ENCODE assay signal across 8 mouse cellular contexts in the genomic region with DNA sequence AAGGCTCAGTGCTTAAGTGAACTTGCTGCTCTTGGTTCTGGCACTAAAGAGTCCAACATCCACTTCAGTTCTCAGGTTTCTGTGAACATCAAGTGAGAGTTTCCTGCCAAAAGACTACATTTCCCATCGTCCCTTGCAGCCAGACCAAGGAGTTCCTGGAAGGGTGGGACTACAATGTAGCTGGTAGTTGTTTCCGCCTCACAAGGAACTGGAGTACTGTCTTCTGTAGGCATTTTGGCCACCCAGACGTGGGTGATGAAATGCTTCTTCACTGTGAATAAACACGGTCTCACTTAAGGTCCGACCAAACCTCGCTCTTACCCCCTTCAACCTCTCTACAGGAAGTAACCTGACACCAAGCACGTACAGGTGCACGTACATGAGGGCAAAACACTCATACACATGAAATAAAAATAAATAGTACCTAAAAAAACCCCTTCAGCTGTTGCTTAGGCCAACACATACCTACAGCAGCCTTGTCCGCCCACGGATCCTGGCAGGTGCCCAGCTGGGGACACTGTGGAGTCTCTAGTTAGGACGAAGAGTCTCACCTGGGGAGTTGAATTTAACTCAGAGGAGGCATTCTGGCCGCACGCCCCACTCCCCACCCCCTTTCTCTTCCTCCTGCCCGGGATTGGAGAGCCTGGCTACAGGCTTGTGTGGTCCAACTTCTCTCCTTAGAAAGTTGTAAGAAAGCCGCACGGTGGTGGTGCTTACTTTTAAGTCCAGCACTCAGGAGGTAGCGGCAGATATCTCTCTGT. TPM values are rescaled to one million over a fixed set of nuclear protein-coding genes. Genes with fewer than 3 reads are reported as not detected.
DNase-seq lines count a peak whose midpoint lies in the region; ATAC-seq and TF ChIP-seq lines count a peak whose summit lies in the region.

No protein-coding gene starts in this region.

- H3K36me3 ChIP-seq in heart, embryonic 12.5 days: no peaks in the 10 kb centered on the region
- no peaks in the 10 kb centered on the region for H3K36me3 ChIP-seq in kidney, embryonic 16.5 days (ENCODE audit: insufficient read depth, low read length)
- no peaks in the 10 kb centered on the region for H3K36me3 ChIP-seq in liver, adult 2 months (ENCODE audit: control insufficient read depth, insufficient read depth, low read length)

- H3K27me3 ChIP-seq in heart, embryonic 12.5 days (replicated peaks): no peaks in the 10 kb centered on the region
- no peaks in the 10 kb centered on the region for H3K27me3 ChIP-seq in kidney, embryonic 16.5 days (ENCODE audit: insufficient read depth, low read length)
- H3K27me3 ChIP-seq in liver, adult 2 months (ENCODE audit: control insufficient read depth, insufficient read depth, low read length): no peaks in the 10 kb centered on the region

- no peaks in the 10 kb centered on the region for H3K9me3 ChIP-seq in heart, embryonic 12.5 days (replicated peaks)
- H3K9me3 ChIP-seq in kidney, embryonic 16.5 days (ENCODE audit: low read length): no peaks in the 10 kb centered on the region

- H3K27ac ChIP-seq in bone marrow macrophage, adult 2 months (ENCODE audit: insufficient read depth, low read depth, low read length): 0 out of 2 replicates have a peak overlapping the region, but pooled peaks have one; percentile 5
- H3K27ac ChIP-seq in embryonic fibroblast, embryonic 13.5 days (ENCODE audit: insufficient read depth, low read length): no peak overlapping the region
- no peak overlapping the region for H3K27ac ChIP-seq in heart, embryonic 12.5 days (ENCODE audit: poor library complexity, severe bottlenecking)
- H3K27ac ChIP-seq in kidney, embryonic 16.5 days (ENCODE audit: low read length): peak overlapping the region; percentile 82
- H3K27ac ChIP-seq in liver, adult 2 months (replicated peaks; ENCODE audit: insufficient read depth, low read depth, low read length): peak overlapping the region; percentile 75

- no peak for TF ChIP-seq POLR2A in bone marrow macrophage, adult 2 months (IDR thresholded peaks at IDR 0.05; ENCODE audit: borderline replicate concordance, low read depth, low read length)
- TF ChIP-seq POLR2A in embryonic fibroblast, embryonic 13.5 days (IDR thresholded peaks at IDR 0.05; ENCODE audit: low read depth, low read length): peak; percentile 86
- no peak for TF ChIP-seq POLR2A in liver, adult 2 months (IDR thresholded peaks at IDR 0.05; ENCODE audit: extremely low read depth, insufficient read depth, low read length)

- peaks cover 11% of the 10 kb centered on the region for H3K4me1 ChIP-seq in bone marrow macrophage, adult 2 months (ENCODE audit: control insufficient read depth, insufficient read depth, low read length)
- no peaks in the 10 kb centered on the region for H3K4me1 ChIP-seq in embryonic fibroblast, embryonic 13.5 days (ENCODE audit: control insufficient read depth, insufficient read depth, low read length)
- H3K4me1 ChIP-seq in heart, embryonic 12.5 days (replicated peaks): peaks cover 15% of the 10 kb centered on the region
- H3K4me1 ChIP-seq in kidney, embryonic 16.5 days (ENCODE audit: insufficient read depth, low read length): peaks cover 5% of the 10 kb centered on the region
- peaks cover 7% of the 10 kb centered on the region for H3K4me1 ChIP-seq in liver, adult 2 months (ENCODE audit: control insufficient read depth, insufficient read depth, low read length)

- H3K79me2 ChIP-seq in liver, adult 2 months (ENCODE audit: control insufficient read depth, insufficient read depth, low read length): no peaks in the 10 kb centered on the region

- no peak for TF ChIP-seq CTCF in bone marrow macrophage, adult 2 months (IDR thresholded peaks at IDR 0.05; ENCODE audit: low read depth, low read length)
- TF ChIP-seq CTCF in embryonic fibroblast, embryonic 13.5 days (IDR thresholded peaks at IDR 0.05; ENCODE audit: borderline replicate concordance, insufficient read depth, low read length): no peak
- TF ChIP-seq CTCF in liver, adult 2 months (IDR thresholded peaks at IDR 0.05; ENCODE audit: low read depth, low read length): no peak

- peak overlapping the region; percentile 32 for H3K4me3 ChIP-seq in bone marrow macrophage, adult 2 months (ENCODE audit: insufficient read depth, low read length)
- H3K4me3 ChIP-seq in embryonic fibroblast, embryonic 13.5 days (ENCODE audit: insufficient read depth, low read length): peak overlapping the region; percentile 34; the same call in 1 of the 2 replicates
- peak overlapping the region; percentile 61 for H3K4me3 ChIP-seq in heart, embryonic 12.5 days
- H3K4me3 ChIP-seq in kidney, embryonic 16.5 days (ENCODE audit: low read length): peak overlapping the region; percentile 60
- peak overlapping the region; percentile 60 for H3K4me3 ChIP-seq in liver, adult 2 months (ENCODE audit: insufficient read depth, low read depth, low read length)

- peak; percentile 50; the same call in 1 of the 2 replicates for ATAC-seq in heart, embryonic 12.5 days (ENCODE audit: insufficient number of reproducible peaks, low FRiP score)
- ATAC-seq in kidney, embryonic 16.5 days (ENCODE audit: low FRiP score, low TSS enrichment): peak; percentile 82

- peak overlapping the region; percentile 50 for H3K9ac ChIP-seq in heart, embryonic 12.5 days
- peak overlapping the region; percentile 71 for H3K9ac ChIP-seq in kidney, embryonic 16.5 days (replicated peaks; ENCODE audit: low read length)
- peak overlapping the region; percentile 79 for H3K9ac ChIP-seq in liver, adult 2 months (ENCODE audit: low read depth, low read length)

- WGBS in heart, embryonic 12.5 days: 14% methylated on average over 17 of the region's 17 CpGs
- 16% methylated on average over 17 of the region's 17 CpGs for WGBS in kidney, embryonic 16.5 days
- WGBS in liver, adult 2 months: 16% methylated on average over 17 of the region's 17 CpGs

- peak; percentile 81 to 87 for DNase-seq in B cell, adult 2 months
- DNase-seq in liver, adult 2 months (ENCODE audit: extremely low read depth, low read depth, low spot score): peak; percentile 85
- peak; percentile 59 to 65 for DNase-seq in monocyte, adult 2 months (ENCODE audit: low read depth in 1 of 2, low spot score in 2 of 2)
- peak; percentile 39 to 76 for DNase-seq in spleen, postnatal 10 days (ENCODE audit: low spot score in 2 of 2)

- peak overlapping the region; percentile 78 for H3K4me2 ChIP-seq in heart, embryonic 12.5 days
- peak overlapping the region; percentile 84 for H3K4me2 ChIP-seq in kidney, embryonic 16.5 days (replicated peaks; ENCODE audit: low read depth, low read length)

RNA-seq across cellular contexts. Expression of gene Sar1b, which starts 41.9 kb away (rescaled TPM):
- 51.9 and 52.7 TPM in 2 replicates for polyA plus RNA-seq in bone marrow macrophage, adult 2 months (2012; ENCODE audit: insufficient read depth, insufficient read length, missing spikeins)
- polyA plus RNA-seq in embryonic fibroblast, embryonic 13.5 days (2011; ENCODE audit: insufficient read length, low read depth, missing spikeins): 68.5 and 73.9 TPM in 2 replicates
- polyA plus RNA-seq in heart, embryonic 12.5 days (2016; fragmentation: Nextera tagmentation; extraction: Ambion mirVana): 123 and 127 TPM in 2 replicates
- polyA plus RNA-seq in kidney, embryonic 16.5 days (2015; fragmentation: Nextera tagmentation; extraction: Ambion mirVana): 109 and 113 TPM in 2 replicates
- total RNA-seq in liver, adult 2 months (2014; rRNA removed): 257 and 370 TPM in 2 replicates
- polyA plus RNA-seq in liver, adult 2 months (2012; rRNA removed): 61.0 and 75.6 TPM in 2 replicates

RNA-seq across cellular contexts. Expression of gene Sec24a, which starts 42.0 kb away (rescaled TPM):
- polyA plus RNA-seq in bone marrow macrophage, adult 2 months (2012; ENCODE audit: insufficient read depth, insufficient read length, missing spikeins): 12.0 and 12.6 TPM in 2 replicates
- 42.0 and 46.5 TPM in 2 replicates for polyA plus RNA-seq in embryonic fibroblast, embryonic 13.5 days (2011; ENCODE audit: insufficient read length, low read depth, missing spikeins)
- 14.6 and 15.2 TPM in 2 replicates for polyA plus RNA-seq in heart, embryonic 12.5 days (2016; fragmentation: Nextera tagmentation; extraction: Ambion mirVana)
- 11.7 and 15.7 TPM in 2 replicates for polyA plus RNA-seq in kidney, embryonic 16.5 days (2015; fragmentation: Nextera tagmentation; extraction: Ambion mirVana)
- total RNA-seq in liver, adult 2 months (2014; rRNA removed): 45.1 and 51.1 TPM in 2 replicates
- polyA plus RNA-seq in liver, adult 2 months (2012; rRNA removed): 30.6 and 35.3 TPM in 2 replicates

RNA-seq across cellular contexts. Expression of gene Jade2, which starts 52.1 kb away (rescaled TPM):
- polyA plus RNA-seq in bone marrow macrophage, adult 2 months (2012; ENCODE audit: insufficient read depth, insufficient read length, missing spikeins): 13.4 and 14.6 TPM in 2 replicates
- polyA plus RNA-seq in embryonic fibroblast, embryonic 13.5 days (2011; ENCODE audit: insufficient read length, low read depth, missing spikeins): 3.7 and 5.8 TPM in 2 replicates
- polyA plus RNA-seq in heart, embryonic 12.5 days (2016; fragmentation: Nextera tagmentation; extraction: Ambion mirVana): 0.57 and 0.81 TPM in 2 replicates
- 0.87 and 1.1 TPM in 2 replicates for polyA plus RNA-seq in kidney, embryonic 16.5 days (2015; fragmentation: Nextera tagmentation; extraction: Ambion mirVana)
- total RNA-seq in liver, adult 2 months (2014; rRNA removed): 2.7 and 3.7 TPM in 2 replicates
- polyA plus RNA-seq in liver, adult 2 months (2012; rRNA removed): 3.6 and 4.1 TPM in 2 replicates

Comparison
In these comparisons a context has a peak if more than half of its experiments do, and no peak if none do; other contexts are left out.
1. H3K27ac ChIP-seq: peak in bone marrow macrophage, adult 2 months (single experiment), kidney, embryonic 16.5 days (single experiment) and liver, adult 2 months (single experiment); none in embryonic fibroblast, embryonic 13.5 days (single experiment) and heart, embryonic 12.5 days (single experiment).
2. Peak in every context shown above with its lines, with median percentiles within 50 percentile points of each other: DNase-seq, H3K4me3 ChIP-seq and H3K9ac ChIP-seq.